Mouse (Mus musculus): ENCODE data around the gene Adcy6. TPM values are rescaled to one million over a fixed set of nuclear protein-coding genes. Genes with fewer than 3 reads are reported as not detected.
A peak's percentile ranks its signal among the peaks of the same experiment; 100 is the strongest.

Gene Adcy6
- polyA plus RNA-seq, 1 experiment from 2014 or later: 18.9 TPM

DNA sequence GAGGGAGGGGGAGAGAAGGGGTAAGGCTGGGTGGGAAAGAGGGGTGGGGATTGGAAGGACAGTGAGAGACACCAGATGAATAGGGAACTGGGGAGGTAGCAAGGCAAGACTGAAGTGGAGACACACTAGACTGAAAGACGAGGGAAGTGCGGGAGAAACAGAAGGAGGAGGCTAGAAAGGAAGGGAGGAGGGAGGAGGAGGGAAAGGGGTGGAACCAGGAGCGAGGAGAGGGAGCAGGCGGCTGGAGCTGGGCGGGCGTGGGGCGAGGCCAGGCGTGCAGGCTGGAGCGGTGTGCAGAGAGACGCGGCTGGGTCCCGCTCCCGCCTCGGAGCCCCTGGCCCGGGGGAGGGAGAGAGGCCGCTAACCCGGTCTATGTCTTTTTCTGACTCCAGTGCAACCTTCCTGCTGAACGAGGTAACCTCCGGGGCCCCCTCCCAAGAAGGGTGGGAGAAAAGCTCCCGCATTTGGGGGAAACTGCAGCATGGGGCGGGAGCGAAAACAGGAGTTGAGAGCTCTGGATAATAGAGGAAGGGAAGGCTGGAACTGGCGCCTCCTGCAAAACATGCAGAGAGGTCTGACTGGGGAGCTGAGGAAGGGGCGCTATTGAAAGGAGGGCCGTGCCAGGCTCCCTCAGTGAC, 22.4 kb upstream of the Adcy6 start:
- no peak overlapping the region for H3K27ac ChIP-seq (replicated peaks; ENCODE audit: low read depth, low read length)
- H3K27me3 ChIP-seq (ENCODE audit: control insufficient read depth, insufficient read depth, low read length): peaks cover 49% of the 10 kb centered on the region
- under 1% methylated on average over 25 of the region's 25 CpGs for WGBS
- H3K9ac ChIP-seq (ENCODE audit: low read length): peak overlapping the region; percentile 56
- peak overlapping the region; percentile 43 for H3K4me3 ChIP-seq (ENCODE audit: low read depth, low read length)
- peak; percentile 58 for ATAC-seq (ENCODE audit: insufficient number of reproducible peaks, low FRiP score, low TSS enrichment, low read depth)
- peaks cover 36% of the 10 kb centered on the region for H3K4me1 ChIP-seq (ENCODE audit: control insufficient read depth, insufficient read depth, low read length)
- no peaks in the 10 kb centered on the region for H3K36me3 ChIP-seq (ENCODE audit: control insufficient read depth, insufficient read depth, low read length)
- H3K4me2 ChIP-seq (ENCODE audit: low read depth, severe bottlenecking): peak overlapping the region; percentile 99
- H3K9me3 ChIP-seq (ENCODE audit: control insufficient read depth, low read length): no peaks in the 10 kb centered on the region
- DNase-seq (ENCODE audit: low spot score): peak; percentile 79

- H3K9ac ChIP-seq (ENCODE audit: low read length): peak overlapping the region; percentile 56
Measured at GRCm38 (mm10) chr15:98631493-98631892, 21.6 kb upstream of the Adcy6 start.

DNA sequence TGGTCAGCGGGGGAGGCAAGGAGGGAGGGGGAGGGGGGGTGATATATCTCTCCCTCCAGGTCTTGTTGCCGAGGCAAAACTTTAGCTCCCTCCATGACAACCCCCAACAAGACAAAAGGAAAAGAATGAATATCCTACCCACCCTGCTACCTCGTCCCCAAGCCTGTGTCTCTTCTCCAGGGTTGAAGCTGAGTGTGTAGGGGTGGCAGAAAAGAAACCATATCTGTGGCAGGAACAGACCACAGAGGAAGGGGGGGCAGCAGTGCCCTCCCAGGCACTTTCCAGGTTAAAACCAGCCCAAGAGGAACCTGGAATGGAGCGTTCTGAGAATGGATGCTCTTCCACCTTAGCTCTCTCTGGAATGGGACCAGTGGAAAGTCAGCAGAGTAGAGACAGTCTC, 20.7 kb upstream of the Adcy6 start, which contains the start of gene Cacnb3:
TSS of gene Cacnb3 (plus strand) at position 301 of the 400 bp plus-strand sequence.
- Histone ChIP-seq H3K4me2 (ENCODE audit: low read depth, severe bottlenecking) (peak within 1 kb of the TSS; percentile 99), H3K36me3 (ENCODE audit: control insufficient read depth, insufficient read depth, low read length) (no peaks in the 10 kb centered on the region), H3K27ac (replicated peaks; ENCODE audit: low read depth, low read length) (no peak within 1 kb of the TSS), H3K4me1 (ENCODE audit: control insufficient read depth, insufficient read depth, low read length) (peaks cover 32% of the 10 kb centered on the region), H3K9me3 (ENCODE audit: control insufficient read depth, low read length) (no peaks in the 10 kb centered on the region), H3K27me3 (ENCODE audit: control insufficient read depth, insufficient read depth, low read length) (peaks cover 40% of the 10 kb centered on the region), H3K4me3 (ENCODE audit: low read depth, low read length) (peak within 1 kb of the TSS; percentile 43; the same call in 1 of the 2 replicates), H3K9ac (ENCODE audit: low read length) (peak within 1 kb of the TSS; percentile 56; the same call in 1 of the 2 replicates)
- 44% methylated on average over 4 of the region's 4 CpGs for whole genome bisulfite sequencing
- no peak for DNase-seq (ENCODE audit: low spot score)
- no peak for ATAC-seq (ENCODE audit: insufficient number of reproducible peaks, low FRiP score, low TSS enrichment, low read depth)

More at GRCm38 (mm10) chr15:98631493-98631892, 21.6 kb upstream of the Adcy6 start:
- Histone ChIP-seq H3K36me3 (ENCODE audit: control insufficient read depth, insufficient read depth, low read length) (no peaks in the 10 kb centered on the region), H3K4me3 (ENCODE audit: low read depth, low read length) (peak overlapping the region; percentile 43; the same call in 1 of the 2 replicates), H3K4me2 (ENCODE audit: low read depth, severe bottlenecking) (peak overlapping the region; percentile 99), H3K27me3 (ENCODE audit: control insufficient read depth, insufficient read depth, low read length) (peaks cover 44% of the 10 kb centered on the region), H3K4me1 (ENCODE audit: control insufficient read depth, insufficient read depth, low read length) (peaks cover 36% of the 10 kb centered on the region), H3K9me3 (ENCODE audit: control insufficient read depth, low read length) (no peaks in the 10 kb centered on the region), H3K27ac (replicated peaks; ENCODE audit: low read depth, low read length) (no peak overlapping the region)
- ATAC-seq (ENCODE audit: insufficient number of reproducible peaks, low FRiP score, low TSS enrichment, low read depth) (0 out of 2 replicates have a peak, but pooled peaks have one; percentile 4), DNase-seq (ENCODE audit: low spot score) (peak; percentile 93)
- 1% methylated on average over 18 of the region's 18 CpGs for WGBS

GRCm38 (mm10) chr15:98629464-98629863, 19.6 kb upstream of the Adcy6 start:
- 48% methylated on average over 6 of the region's 6 CpGs for WGBS
- Histone ChIP-seq H3K36me3 (ENCODE audit: control insufficient read depth, insufficient read depth, low read length) (no peaks in the 10 kb centered on the region), H3K4me2 (ENCODE audit: low read depth, severe bottlenecking) (no peak overlapping the region), H3K27ac (replicated peaks; ENCODE audit: low read depth, low read length) (no peak overlapping the region), H3K9ac (ENCODE audit: low read length) (no peak overlapping the region; the same call in 1 of the 2 replicates), H3K4me3 (ENCODE audit: low read depth, low read length) (no peak overlapping the region), H3K4me1 (ENCODE audit: control insufficient read depth, insufficient read depth, low read length) (peaks cover 29% of the 10 kb centered on the region), H3K9me3 (ENCODE audit: control insufficient read depth, low read length) (no peaks in the 10 kb centered on the region), H3K27me3 (ENCODE audit: control insufficient read depth, insufficient read depth, low read length) (peaks cover 35% of the 10 kb centered on the region)
- ATAC-seq (ENCODE audit: insufficient number of reproducible peaks, low FRiP score, low TSS enrichment, low read depth): no peak
- DNase-seq (ENCODE audit: low spot score): no peak

GRCm38 (mm10) chr15:98628589-98629254, 18.8 kb upstream of the Adcy6 start:
- H3K4me1 ChIP-seq (ENCODE audit: control insufficient read depth, insufficient read depth, low read length): peaks cover 23% of the 10 kb centered on the region
- no peak overlapping the region for H3K27ac ChIP-seq (replicated peaks; ENCODE audit: low read depth, low read length)
- H3K4me2 ChIP-seq (ENCODE audit: low read depth, severe bottlenecking): peak overlapping the region; percentile 4

DNA sequence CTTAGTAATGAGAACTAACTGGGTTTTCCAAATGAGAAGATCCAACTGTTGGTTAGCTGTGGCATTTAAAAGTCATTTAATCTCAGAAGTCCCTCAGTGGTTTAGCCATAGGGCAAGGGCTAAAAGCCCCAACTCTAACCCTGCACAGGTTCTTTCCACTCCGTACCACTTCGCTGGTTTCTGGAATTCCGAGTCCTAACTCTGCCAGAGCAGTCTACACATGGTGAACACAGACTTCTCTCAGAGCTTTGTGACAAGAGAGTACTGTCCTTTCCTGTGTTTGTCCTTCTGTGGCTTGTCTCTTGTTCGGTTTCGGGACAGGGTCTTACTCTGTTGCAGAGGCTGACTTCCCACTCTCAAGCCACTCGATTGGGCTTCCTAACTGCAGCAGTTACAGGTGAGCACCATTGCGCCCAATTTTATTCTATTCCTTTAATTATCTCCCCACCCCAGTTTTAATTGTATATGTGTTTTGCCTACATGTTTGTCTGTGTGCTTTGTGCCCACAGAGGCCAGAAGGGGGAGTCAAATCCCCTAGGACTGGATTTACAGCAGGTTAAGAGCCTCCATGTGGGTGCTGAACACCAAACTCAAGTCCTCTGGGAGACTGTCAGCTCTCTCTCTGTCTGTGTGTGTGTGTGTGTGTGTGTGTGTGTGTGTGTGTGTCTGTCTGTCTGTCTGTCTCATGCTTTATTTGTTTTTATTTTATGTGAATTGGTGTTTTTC, 16.8 kb upstream of the Adcy6 start:
- H3K9me3 ChIP-seq (ENCODE audit: control insufficient read depth, low read length): no peaks in the 10 kb centered on the region
- peaks cover 16% of the 10 kb centered on the region for H3K27me3 ChIP-seq (ENCODE audit: control insufficient read depth, insufficient read depth, low read length)
- 85% methylated on average over 7 of the region's 7 CpGs for WGBS
- no peak overlapping the region for H3K4me3 ChIP-seq (ENCODE audit: low read depth, low read length)
- H3K4me1 ChIP-seq (ENCODE audit: control insufficient read depth, insufficient read depth, low read length): peaks cover 11% of the 10 kb centered on the region
- H3K27ac ChIP-seq (replicated peaks; ENCODE audit: low read depth, low read length): no peak overlapping the region
- ATAC-seq (ENCODE audit: insufficient number of reproducible peaks, low FRiP score, low TSS enrichment, low read depth): no peak
- H3K36me3 ChIP-seq (ENCODE audit: control insufficient read depth, insufficient read depth, low read length): no peaks in the 10 kb centered on the region
- H3K9ac ChIP-seq (ENCODE audit: low read length): no peak overlapping the region
- no peak for DNase-seq (ENCODE audit: low spot score)
- H3K4me2 ChIP-seq (ENCODE audit: low read depth, severe bottlenecking): no peak overlapping the region

More at GRCm38 (mm10) chr15:98628589-98629254, 18.8 kb upstream of the Adcy6 start:
- H3K4me3 ChIP-seq (ENCODE audit: low read depth, low read length): no peak overlapping the region
- WGBS: 12% methylated on average over 20 of the region's 20 CpGs
- DNase-seq (ENCODE audit: low spot score) (peak; percentile 66), ATAC-seq (ENCODE audit: insufficient number of reproducible peaks, low FRiP score, low TSS enrichment, low read depth) (0 out of 2 replicates have a peak, but pooled peaks have one; percentile 7)
- no peaks in the 10 kb centered on the region for H3K36me3 ChIP-seq (ENCODE audit: control insufficient read depth, insufficient read depth, low read length)
- H3K9ac ChIP-seq (ENCODE audit: low read length): peak overlapping the region; percentile 45; the same call in 1 of the 2 replicates
- no peaks in the 10 kb centered on the region for H3K9me3 ChIP-seq (ENCODE audit: control insufficient read depth, low read length)
- peaks cover 28% of the 10 kb centered on the region for H3K27me3 ChIP-seq (ENCODE audit: control insufficient read depth, insufficient read depth, low read length)

DNA sequence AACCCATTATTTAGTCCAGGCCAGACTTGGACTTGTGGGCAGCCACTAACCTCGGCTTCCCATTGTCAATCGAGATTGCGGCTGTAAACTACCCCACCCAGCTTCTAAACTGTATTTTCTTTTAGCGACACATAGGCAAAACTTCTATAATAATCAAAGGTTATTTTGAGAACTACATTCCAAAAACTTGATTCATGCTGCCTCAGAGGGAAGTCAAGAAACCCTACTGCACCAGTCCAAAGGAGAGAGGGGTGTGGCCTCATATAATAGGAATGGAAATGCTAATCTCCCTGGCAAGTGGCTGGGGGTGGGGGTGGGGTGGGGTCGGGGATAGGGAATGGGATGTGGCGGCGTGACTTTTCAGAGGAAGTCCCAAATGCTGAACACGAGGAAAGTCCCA, 16.2 kb upstream of the Adcy6 start:
- peaks cover 11% of the 10 kb centered on the region for H3K27me3 ChIP-seq (ENCODE audit: control insufficient read depth, insufficient read depth, low read length)
- ATAC-seq (ENCODE audit: insufficient number of reproducible peaks, low FRiP score, low TSS enrichment, low read depth) (no peak), DNase-seq (ENCODE audit: low spot score) (no peak)
- 34% methylated on average over 8 of the region's 8 CpGs for WGBS
- no peak overlapping the region for H3K27ac ChIP-seq (replicated peaks; ENCODE audit: low read depth, low read length)
- no peak overlapping the region for H3K4me3 ChIP-seq (ENCODE audit: low read depth, low read length)
- H3K9me3 ChIP-seq (ENCODE audit: control insufficient read depth, low read length): no peaks in the 10 kb centered on the region
- no peak overlapping the region for H3K9ac ChIP-seq (ENCODE audit: low read length)
- H3K36me3 ChIP-seq (ENCODE audit: control insufficient read depth, insufficient read depth, low read length): no peaks in the 10 kb centered on the region
- H3K4me1 ChIP-seq (ENCODE audit: control insufficient read depth, insufficient read depth, low read length): peaks cover 11% of the 10 kb centered on the region
- no peak overlapping the region for H3K4me2 ChIP-seq (ENCODE audit: low read depth, severe bottlenecking)

DNA sequence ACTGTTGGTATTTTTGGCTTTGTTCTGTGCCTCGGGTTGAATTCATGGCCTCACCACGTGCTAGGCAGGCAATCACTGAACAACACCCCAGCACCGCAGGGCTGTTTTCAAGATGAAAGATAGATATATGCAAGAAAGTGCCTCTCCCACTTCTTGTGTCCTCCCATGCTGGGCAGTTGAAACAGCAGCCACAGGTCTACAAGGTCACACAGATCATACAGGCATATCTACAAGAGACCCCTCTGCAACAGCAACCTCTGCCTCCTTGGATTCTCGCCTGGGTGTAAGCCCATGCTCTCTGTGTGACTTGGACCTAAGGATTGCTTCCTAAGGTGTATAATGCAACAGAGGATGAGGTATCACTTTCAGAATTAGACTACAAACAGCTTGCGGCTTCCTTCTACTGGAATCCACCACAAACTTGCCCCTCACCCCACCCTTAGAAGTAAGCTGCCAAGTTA, 13.5 kb upstream of the Adcy6 start:
- H3K4me2 ChIP-seq (ENCODE audit: low read depth, severe bottlenecking): no peak overlapping the region
- 58% methylated on average over 5 of the region's 5 CpGs for WGBS
- no peaks in the 10 kb centered on the region for H3K9me3 ChIP-seq (ENCODE audit: control insufficient read depth, low read length)
- ATAC-seq (ENCODE audit: insufficient number of reproducible peaks, low FRiP score, low TSS enrichment, low read depth) (no peak), DNase-seq (ENCODE audit: low spot score) (no peak)
- no peak overlapping the region for H3K4me3 ChIP-seq (ENCODE audit: low read depth, low read length)
- no peak overlapping the region for H3K27ac ChIP-seq (replicated peaks; ENCODE audit: low read depth, low read length)
- H3K36me3 ChIP-seq (ENCODE audit: control insufficient read depth, insufficient read depth, low read length): no peaks in the 10 kb centered on the region
- H3K27me3 ChIP-seq (ENCODE audit: control insufficient read depth, insufficient read depth, low read length): no peaks in the 10 kb centered on the region
- H3K9ac ChIP-seq (ENCODE audit: low read length): no peak overlapping the region
- H3K4me1 ChIP-seq (ENCODE audit: control insufficient read depth, insufficient read depth, low read length): peaks cover 2% of the 10 kb centered on the region

Data from limb, embryonic 11.5 days (tissue).